In the genomic region with DNA sequence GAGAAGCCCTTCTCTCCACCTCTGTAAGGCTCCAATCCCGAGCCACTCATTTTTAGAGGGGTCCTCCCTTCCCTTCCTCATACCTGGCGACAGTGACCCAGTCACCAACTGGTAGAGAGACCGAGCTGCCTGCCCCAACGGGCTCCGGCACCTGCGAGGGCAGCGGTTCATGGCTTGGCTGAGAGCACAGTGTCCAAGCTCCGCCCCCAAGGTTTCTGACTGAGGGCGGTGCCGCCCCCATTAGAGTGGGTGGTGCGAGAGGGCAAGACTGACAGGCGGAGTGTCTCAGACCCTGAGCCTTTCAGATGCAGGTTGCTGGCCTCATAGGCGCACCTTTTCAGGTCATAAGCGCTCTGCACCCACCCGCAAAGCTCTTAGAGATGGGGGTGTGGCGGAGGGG, we compare ENCODE assay signal across 8 mouse cellular contexts. TPM values are rescaled to one million over a fixed set of nuclear protein-coding genes. Genes with fewer than 3 reads are reported as not detected.
A peak's percentile ranks its signal among the peaks of the same experiment; 100 is the strongest.
DNase-seq lines count a peak whose midpoint lies in the region; ATAC-seq lines count a peak whose summit lies in the region.

No protein-coding gene starts in this region.

- H3K27me3 ChIP-seq in embryonic facial prominence, embryonic 11.5 days (ENCODE audit: control insufficient read depth, insufficient read depth, low read length) = no peaks in the 10 kb centered on the region; the same call in 1 of the 2 replicates
- peaks cover 20% of the 10 kb centered on the region for H3K27me3 ChIP-seq in hindbrain, embryonic 13.5 days
- no peaks in the 10 kb centered on the region for H3K27me3 ChIP-seq in midbrain, embryonic 15.5 days (replicated peaks)

- H3K4me2 ChIP-seq in embryonic facial prominence, embryonic 11.5 days (ENCODE audit: low read depth, low read length) = peak overlapping the region; percentile 34
- H3K4me2 ChIP-seq in hindbrain, embryonic 13.5 days = peak overlapping the region; percentile 71
- H3K4me2 ChIP-seq in midbrain, embryonic 15.5 days = peak overlapping the region; percentile 75

- peak; percentile 70 for DNase-seq in CD4-positive helper T cell, adult 2 months (ENCODE audit: low read depth, low spot score)
- peak; percentile 54 for DNase-seq in Muller cell, postnatal 12 days (ENCODE audit: inconsistent ontology term)
- peak; percentile 48 for DNase-seq in embryonic facial prominence, embryonic 11.5 days (ENCODE audit: low spot score)
- DNase-seq in liver = peak; percentile 78
- peak; percentile 59 for DNase-seq in thymus, postnatal 0 days (ENCODE audit: low spot score)
- no peak for DNase-seq in left cerebral cortex, postnatal 36 days (ENCODE audit: low spot score in 2 of 2)

- H3K9me3 ChIP-seq in embryonic facial prominence, embryonic 11.5 days (replicated peaks; ENCODE audit: control insufficient read depth, low read length) = no peaks in the 10 kb centered on the region
- no peaks in the 10 kb centered on the region for H3K9me3 ChIP-seq in hindbrain, embryonic 13.5 days
- no peaks in the 10 kb centered on the region for H3K9me3 ChIP-seq in midbrain, embryonic 15.5 days

- no peak overlapping the region for H3K9ac ChIP-seq in embryonic facial prominence, embryonic 11.5 days (replicated peaks; ENCODE audit: low read length)
- H3K9ac ChIP-seq in hindbrain, embryonic 13.5 days = peak overlapping the region; percentile 67
- H3K9ac ChIP-seq in midbrain, embryonic 15.5 days = peak overlapping the region; percentile 32

- no peak overlapping the region for H3K27ac ChIP-seq in embryonic facial prominence, embryonic 11.5 days (replicated peaks; ENCODE audit: low read depth, low read length)
- H3K27ac ChIP-seq in hindbrain, embryonic 13.5 days = 0 out of 2 replicates have a peak overlapping the region, but pooled peaks have one; percentile 12
- peak overlapping the region; percentile 19; the same call in 1 of the 2 replicates for H3K27ac ChIP-seq in midbrain, embryonic 15.5 days

- ATAC-seq in embryonic facial prominence, embryonic 11.5 days (replicated peaks; ENCODE audit: insufficient number of reproducible peaks, low FRiP score, low TSS enrichment, low read depth) = no peak
- peak; percentile 25; the same call in 1 of the 2 replicates for ATAC-seq in hindbrain, embryonic 13.5 days (ENCODE audit: low FRiP score)
- ATAC-seq in midbrain, embryonic 15.5 days (replicated peaks) = peak; percentile 61

- intact Hi-C loops in left cerebral cortex, postnatal 36 days (cut with DNase I) = loop anchor here (2.0 to 5.0 kb wide), 2 partner anchors 141 to 200 kb away; no protein-coding TSS in a partner anchor

- peaks cover 7% of the 10 kb centered on the region for H3K4me1 ChIP-seq in embryonic facial prominence, embryonic 11.5 days (ENCODE audit: control insufficient read depth, insufficient read depth, low read length)
- peaks cover 47% of the 10 kb centered on the region for H3K4me1 ChIP-seq in hindbrain, embryonic 13.5 days (replicated peaks)
- peaks cover 34% of the 10 kb centered on the region for H3K4me1 ChIP-seq in midbrain, embryonic 15.5 days

- WGBS in embryonic facial prominence, embryonic 11.5 days = 1% methylated on average over 16 of the region's 16 CpGs
- 3% methylated on average over 16 of the region's 16 CpGs for WGBS in hindbrain, embryonic 13.5 days
- 1% methylated on average over 16 of the region's 16 CpGs for WGBS in midbrain, embryonic 15.5 days

- H3K36me3 ChIP-seq in embryonic facial prominence, embryonic 11.5 days (replicated peaks; ENCODE audit: control insufficient read depth, insufficient read depth, low read depth, low read length) = no peaks in the 10 kb centered on the region
- H3K36me3 ChIP-seq in hindbrain, embryonic 13.5 days = no peaks in the 10 kb centered on the region
- H3K36me3 ChIP-seq in midbrain, embryonic 15.5 days (replicated peaks) = no peaks in the 10 kb centered on the region

- no peak overlapping the region for H3K4me3 ChIP-seq in embryonic facial prominence, embryonic 11.5 days (ENCODE audit: low read depth, low read length)
- peak overlapping the region; percentile 39 for H3K4me3 ChIP-seq in hindbrain, embryonic 13.5 days
- peak overlapping the region; percentile 38 for H3K4me3 ChIP-seq in midbrain, embryonic 15.5 days

RNA-seq across cellular contexts. Expression of a gene that starts 3.7 kb away (rescaled TPM):
- 1.3 TPM in 2 replicates for polyA plus RNA-seq in embryonic facial prominence, embryonic 11.5 days (2014; fragmentation: Nextera tagmentation; extraction: Ambion mirVana)
- polyA plus RNA-seq in hindbrain, embryonic 13.5 days (2015; fragmentation: Nextera tagmentation; extraction: Ambion mirVana) = 5.1 and 6.8 TPM in 2 replicates
- 7.0 and 7.2 TPM in 2 replicates for polyA plus RNA-seq in midbrain, embryonic 15.5 days (2015; fragmentation: Nextera tagmentation; extraction: Ambion mirVana)
- polyA plus RNA-seq in thymus, postnatal 0 days (2015; fragmentation: Nextera tagmentation; extraction: Ambion mirVana) = 1.3 TPM in 2 replicates
- total RNA-seq in left cerebral cortex, postnatal 36 days (2021) = 100 to 1,000 TPM; 134 to 147 TPM

RNA-seq across cellular contexts. Expression of a gene that starts 28.5 kb away (rescaled TPM):
- 58.7 and 58.8 TPM in 2 replicates for polyA plus RNA-seq in embryonic facial prominence, embryonic 11.5 days (2014; fragmentation: Nextera tagmentation; extraction: Ambion mirVana)
- polyA plus RNA-seq in hindbrain, embryonic 13.5 days (2015; fragmentation: Nextera tagmentation; extraction: Ambion mirVana) = 86.8 and 88.0 TPM in 2 replicates
- 91.4 TPM in 2 replicates for polyA plus RNA-seq in midbrain, embryonic 15.5 days (2015; fragmentation: Nextera tagmentation; extraction: Ambion mirVana)
- 61.0 and 90.5 TPM in 2 replicates for polyA plus RNA-seq in thymus, postnatal 0 days (2015; fragmentation: Nextera tagmentation; extraction: Ambion mirVana)
- 100 to 1,000 TPM; 143 to 168 TPM for total RNA-seq in left cerebral cortex, postnatal 36 days (2021)

Comparison
In these comparisons a context has a peak if more than half of its experiments do, and no peak if none do; other contexts are left out.
1. DNase-seq: peak in CD4-positive helper T cell, adult 2 months (single experiment), Muller cell, postnatal 12 days (single experiment), embryonic facial prominence, embryonic 11.5 days (single experiment), liver (single experiment) and thymus, postnatal 0 days (single experiment); none in left cerebral cortex, postnatal 36 days (0 of 2).
2. Peak in every context shown above with its lines, with median percentiles within 50 percentile points of each other: H3K4me2 ChIP-seq.